Mouse (Mus musculus) cerebellum, adult 9-10 months (tissue): ENCODE measurements around the gene Cadm1.

Experiments used
- DNase-seq: peaks from one replicate; pipeline ENCODE4 v3.0.0; 2022

Gene Cadm1

DNA sequence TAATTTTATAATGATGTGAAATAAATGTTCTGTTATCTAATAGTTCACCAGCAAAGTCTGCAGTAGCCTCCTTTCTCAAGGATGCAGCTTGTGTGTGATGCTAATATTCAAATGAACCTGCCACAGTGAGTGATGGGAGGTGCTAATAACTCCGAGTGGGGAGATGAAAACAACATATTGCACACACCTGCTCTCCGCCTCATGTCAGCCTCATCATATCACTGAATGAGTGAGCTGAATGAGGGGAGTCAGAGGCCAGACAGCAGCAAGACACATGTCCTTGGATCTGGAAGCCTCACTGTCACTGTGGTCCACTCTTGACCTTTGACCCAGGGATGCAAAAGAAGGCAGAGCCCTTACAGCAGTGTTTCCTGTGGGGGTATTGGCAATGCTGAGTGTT lies 156.9 kb downstream of the Cadm1 start:
- no peak for DNase-seq

DNA sequence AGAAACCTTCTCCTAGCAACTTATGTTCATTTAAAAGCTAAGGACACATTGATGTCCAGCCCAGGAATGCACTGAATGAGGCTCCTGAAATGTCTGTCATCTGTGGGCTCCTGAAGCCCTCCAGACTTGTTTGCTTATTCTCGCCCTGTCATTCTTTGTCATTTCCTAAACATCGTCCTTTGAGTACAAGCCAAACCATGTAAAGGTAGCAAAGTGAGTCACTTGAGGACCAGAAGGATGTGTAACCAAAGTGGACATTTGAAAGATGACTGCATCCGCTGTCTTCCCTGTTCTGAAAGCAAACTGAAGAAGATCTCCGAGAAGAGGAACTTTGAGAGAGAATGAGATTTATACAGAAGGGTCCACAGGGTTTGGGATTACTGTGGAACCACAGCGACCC lies 157.6 kb downstream of the Cadm1 start:
- DNase-seq = no peak

DNA sequence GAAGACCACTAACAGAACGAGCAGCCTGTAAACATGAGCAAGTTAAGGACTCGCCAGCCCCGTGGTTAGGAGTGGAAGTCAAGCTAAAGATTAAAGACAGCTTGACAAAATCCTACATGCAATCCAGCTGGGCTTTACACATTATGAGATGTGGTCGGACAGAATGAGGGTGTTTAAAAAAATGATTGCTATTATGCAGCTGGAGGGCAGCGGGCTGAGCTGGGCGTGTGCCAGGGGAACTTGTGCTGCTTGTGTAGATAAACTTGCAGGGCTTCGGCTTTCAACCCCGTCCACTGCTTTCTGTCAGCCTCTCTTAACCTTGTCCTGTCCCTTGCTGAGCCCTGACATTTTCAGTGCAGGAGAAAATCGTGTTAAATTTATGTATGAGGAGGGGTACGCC lies 158.3 kb downstream of the Cadm1 start:
- DNase-seq = no peak

DNA sequence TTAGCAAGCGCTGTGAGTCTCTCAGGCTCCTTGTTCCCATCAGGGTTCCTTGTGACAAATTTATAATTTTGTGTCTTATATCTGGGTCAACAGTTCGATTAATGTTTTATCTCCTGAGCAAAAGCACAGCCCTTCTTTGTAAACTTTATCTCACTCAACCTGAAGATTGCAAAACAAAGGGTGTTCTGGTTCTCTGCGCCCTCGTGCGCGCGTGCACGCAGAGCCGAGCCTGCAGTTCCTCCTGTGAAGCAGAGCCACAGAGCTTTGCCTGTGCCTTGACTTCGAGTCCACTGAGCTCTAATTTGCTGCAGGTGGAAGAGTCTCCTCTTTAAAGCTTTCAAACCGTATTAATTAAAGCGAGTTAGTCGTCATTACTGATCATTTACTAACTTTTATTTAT lies 162.9 kb downstream of the Cadm1 start:
- no peak for DNase-seq

DNA sequence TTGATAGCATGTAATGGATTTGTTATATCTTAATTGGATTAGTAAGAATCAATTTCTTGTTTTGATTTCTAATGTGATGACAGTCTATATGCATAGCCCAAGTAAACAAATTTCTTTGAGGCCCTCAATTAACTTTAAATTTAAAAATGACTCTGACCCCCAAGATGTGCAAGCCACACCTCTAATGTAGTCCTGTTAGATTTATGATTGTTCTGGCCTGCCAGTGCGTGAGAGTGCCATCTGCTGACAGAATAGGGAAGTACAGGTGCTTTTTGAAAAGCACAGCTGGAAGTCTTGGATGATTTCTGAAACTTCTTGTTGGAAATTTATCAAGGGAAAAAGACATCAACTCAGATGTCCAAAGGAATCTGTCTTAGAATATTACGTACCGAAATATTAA lies 169.1 kb downstream of the Cadm1 start:
- DNase-seq = peak; percentile 81

DNA sequence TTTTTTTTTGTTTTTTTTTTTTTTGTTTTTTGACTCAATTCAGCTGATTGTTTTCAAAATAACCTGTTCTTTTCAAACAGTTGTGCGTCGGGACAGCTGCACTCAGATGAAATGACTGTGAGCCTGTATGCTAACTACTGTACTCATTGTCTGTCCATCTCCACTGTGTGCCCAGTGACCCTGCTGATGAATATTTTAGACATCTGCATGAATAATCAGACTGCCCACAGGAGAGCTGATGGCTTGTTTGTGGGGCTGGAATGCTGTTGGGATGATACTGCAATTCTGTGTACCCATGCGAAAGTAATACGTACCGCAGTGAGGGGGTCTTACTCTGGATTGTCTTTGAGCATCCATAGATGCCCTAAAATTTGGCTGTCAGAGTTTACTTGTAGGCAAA lies 170.0 kb downstream of the Cadm1 start:
- DNase-seq = no peak

DNA sequence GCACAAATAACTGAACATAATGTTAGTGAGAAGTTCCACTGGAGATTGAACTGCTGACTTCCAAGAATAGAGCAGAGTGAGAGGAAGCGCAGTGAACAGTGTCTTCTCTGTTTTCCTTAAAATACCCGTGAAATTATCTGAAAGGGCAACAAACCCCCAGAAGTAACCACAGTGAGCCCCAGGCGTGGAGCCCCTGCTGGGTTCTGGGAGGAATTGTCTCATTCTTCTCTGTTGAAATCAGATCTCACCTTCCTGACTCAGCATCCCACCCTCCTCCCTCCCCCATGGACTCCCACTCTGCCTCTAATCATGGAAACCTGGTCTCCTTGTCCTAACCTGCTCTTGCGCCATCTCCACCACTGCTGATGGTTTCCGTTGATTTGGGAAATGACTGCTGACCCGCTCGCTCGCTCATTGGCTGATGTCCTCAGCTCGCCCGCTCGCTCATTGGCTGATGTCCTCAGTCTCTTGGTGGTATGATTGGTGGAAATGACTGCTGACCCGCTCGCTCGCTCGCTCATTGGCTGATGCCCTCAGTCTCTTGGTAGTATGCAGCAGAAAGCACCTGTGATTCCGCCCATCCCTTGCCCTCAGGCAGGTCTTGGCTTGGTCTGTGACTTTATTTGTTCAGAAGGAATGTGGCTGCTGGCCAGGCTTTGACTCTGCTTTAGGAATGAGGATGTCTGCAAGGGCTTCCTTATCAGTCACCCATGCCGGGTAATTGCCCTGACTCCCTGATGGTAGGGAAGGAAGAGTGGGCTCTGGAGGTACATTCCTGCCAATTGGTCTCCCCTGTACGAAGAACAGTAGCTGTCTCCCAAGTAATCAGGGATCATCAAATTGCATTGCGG lies 173.3 kb downstream of the Cadm1 start:
- no peak for DNase-seq

DNA sequence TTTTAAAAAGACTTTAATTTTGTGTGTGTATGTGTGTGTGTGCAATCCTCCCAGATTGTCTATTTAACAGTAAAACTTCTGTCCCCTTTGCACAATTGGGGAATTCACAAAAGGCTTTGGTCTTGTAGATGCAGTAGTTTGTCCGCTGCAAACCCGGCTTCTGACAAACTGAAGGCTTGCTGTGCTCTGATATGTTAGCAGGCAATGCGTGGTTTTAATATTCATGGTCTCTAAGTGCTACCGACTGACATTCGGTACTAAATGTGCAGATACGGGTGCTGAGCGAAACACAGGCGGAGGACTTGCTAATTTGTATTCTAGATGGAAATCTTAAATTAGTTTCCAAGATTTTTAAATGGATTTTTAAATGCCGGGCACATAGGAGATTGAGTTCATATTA lies 176.4 kb downstream of the Cadm1 start:
- DNase-seq = no peak

DNA sequence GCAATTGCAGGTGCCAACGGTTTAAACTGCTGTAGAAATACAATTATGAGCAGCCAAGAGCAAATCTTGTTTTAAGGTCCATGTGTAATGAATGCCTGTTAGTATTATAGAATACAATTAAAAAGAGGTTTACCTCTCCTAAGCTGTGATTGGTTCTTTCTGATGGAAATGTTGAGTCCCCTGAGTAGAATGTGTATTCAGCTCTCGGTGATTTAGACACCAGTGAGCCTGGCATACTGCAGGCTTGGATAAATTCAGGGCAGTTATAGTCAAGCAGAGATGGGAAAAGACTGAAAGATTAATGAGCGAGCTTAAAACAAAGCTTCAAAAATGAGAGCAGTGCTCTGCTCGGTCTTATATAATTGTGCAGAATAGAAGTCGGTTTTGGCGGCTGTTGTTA lies 177.4 kb downstream of the Cadm1 start:
- DNase-seq = no peak

DNA sequence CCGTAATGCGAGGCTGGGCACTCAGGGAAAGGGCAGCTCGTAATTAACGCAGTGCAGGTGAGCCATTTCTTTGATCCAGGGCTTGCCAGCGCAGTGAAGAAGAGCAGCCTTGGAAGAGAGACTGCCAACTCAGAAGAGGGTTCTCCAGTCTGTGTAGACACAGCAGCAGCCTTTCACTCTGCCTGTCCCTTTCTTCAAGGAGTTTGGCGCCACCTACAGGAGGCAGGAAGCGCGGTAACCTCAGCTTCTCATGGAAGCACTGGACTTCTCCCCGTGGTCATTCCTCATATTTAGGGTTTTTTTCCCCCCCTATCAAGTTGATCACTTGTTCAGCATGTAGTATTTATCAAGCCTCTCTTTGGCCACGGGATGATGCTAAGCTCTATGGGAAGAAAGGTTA lies 178.3 kb downstream of the Cadm1 start:
- peak; percentile 83 for DNase-seq

DNA sequence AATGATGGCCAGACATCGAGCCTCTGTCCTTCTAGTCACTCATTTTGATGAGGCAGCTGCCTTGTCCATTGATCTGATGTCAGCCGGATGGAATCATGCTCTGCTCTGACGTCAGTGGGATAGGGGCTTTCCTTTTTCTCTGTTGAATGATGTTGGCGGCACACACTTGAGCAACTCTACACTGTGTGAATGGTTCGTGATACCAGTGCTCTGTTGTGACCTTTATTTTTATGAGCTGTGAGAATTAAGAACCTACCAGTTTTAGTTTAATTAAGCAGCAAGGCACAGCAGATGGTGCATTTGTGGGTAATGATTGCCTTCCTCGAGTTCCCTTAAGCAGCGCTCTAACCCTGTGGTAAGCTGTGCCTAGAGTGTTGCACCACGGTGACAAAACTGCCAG lies 181.0 kb downstream of the Cadm1 start:
- no peak for DNase-seq

DNA sequence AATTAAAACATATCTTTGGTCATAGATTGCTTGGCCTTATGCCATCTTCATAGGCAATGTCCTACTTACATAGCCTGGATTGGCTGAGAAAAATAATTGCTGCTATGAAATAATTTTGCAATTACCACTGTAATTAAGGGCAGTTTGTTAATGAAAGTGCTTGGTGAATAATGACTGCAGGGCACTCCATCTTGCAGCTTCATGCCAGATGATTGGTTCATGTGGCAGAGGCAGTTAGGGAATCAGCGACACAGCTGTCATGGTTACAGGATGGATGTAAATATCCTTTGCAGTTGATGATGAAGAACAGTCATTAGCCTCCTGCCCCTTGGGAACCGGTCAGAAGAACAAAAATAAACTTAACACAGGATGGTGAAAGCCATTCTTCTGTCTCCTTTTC lies 184.6 kb downstream of the Cadm1 start:
- no peak for DNase-seq

DNA sequence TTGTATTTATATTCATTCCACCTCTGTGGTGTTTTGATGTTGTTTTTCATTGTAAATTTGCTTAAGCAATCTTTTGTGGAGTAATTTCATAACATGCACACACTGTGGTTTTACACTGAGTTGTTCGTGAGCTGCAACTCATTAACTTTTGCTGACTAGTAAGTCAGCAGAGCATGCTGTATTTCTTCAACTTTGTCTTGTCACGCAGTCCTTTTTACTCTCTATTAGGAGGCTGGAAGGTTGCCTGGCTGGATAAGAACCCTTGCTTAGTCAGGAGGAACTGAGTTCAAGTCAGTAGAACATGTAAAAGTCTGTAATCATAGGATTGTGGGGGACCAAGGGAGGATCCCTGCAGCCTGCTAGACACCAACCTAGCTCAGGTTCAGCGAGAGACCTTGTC lies 185.4 kb downstream of the Cadm1 start:
- no peak for DNase-seq

DNA sequence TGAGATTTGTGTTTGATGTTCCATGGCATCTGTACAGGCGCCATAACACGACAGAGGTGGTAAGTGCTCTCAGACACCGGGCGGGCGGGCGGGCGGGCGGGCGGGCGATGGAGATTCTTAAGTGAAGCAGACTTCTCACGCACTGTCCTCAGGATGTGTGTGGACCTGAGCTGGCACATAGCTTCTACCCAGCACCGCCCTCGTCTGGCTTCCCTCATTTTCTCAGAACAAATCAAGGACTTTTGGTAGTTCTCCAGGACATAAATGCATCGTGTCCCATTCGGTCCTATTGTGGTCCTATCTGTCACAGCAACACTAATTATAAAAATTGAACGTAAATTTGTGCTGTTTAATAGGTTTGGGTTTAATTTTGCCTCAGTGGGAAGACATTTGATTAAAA lies 186.9 kb downstream of the Cadm1 start:
- no peak for DNase-seq

DNA sequence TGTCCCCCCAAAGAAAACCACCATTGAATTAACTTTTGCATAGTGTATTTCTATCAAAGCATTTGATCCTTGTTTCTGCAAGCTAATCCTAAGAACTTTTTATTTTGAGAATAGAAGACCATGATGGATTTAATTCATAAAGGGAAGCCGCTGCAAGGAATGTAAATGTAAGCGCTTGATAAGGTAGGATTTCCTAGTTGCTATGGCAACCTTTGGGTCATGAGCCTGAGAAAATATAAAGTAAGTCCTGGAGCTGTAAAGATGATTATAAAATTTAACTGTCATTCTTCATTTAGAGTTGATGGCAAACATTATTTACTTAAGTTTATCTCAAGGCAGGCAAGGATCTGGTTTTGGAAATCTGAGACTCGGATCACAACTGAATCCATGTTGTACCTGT lies 197.6 kb downstream of the Cadm1 start:
- no peak for DNase-seq

DNA sequence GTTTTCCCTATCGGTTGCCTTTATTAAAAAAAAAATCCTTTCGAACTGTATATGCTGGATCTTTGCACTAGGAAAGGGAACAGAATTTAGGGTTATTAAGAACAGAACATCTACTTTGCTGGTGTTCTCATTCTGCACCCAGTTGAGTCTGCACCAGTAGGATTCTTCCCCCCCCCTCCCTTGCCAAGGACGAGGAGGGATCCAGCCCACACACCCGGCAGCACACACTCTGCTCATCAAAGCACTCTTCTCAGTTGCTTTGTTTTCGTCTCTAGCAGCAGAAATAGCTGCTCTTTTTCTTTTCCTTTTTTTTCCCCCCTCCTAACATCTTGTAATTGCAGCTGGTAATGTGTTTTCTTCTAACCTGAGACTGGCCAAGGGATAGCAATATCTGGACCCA lies 198.9 kb downstream of the Cadm1 start:
- no peak for DNase-seq

DNA sequence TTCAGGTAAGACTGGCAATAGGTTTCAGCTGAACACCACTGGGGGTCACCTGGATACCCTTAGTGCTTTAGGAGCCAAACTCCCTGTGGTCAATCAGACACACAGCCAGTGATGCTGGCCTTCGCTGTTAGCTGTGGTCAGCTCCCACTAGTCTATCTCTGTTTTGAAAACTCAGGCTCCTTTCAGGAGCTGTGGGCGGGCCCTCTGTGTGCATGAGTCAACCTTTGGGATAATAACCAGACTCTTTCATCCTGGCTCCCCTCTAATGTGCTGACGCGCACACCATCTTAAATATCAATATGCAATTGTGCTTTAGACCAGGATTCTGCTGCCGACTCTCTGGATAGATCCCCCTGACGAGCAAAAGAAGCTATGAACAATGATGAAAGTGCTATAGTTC lies 200.3 kb downstream of the Cadm1 start:
- DNase-seq = no peak

DNA sequence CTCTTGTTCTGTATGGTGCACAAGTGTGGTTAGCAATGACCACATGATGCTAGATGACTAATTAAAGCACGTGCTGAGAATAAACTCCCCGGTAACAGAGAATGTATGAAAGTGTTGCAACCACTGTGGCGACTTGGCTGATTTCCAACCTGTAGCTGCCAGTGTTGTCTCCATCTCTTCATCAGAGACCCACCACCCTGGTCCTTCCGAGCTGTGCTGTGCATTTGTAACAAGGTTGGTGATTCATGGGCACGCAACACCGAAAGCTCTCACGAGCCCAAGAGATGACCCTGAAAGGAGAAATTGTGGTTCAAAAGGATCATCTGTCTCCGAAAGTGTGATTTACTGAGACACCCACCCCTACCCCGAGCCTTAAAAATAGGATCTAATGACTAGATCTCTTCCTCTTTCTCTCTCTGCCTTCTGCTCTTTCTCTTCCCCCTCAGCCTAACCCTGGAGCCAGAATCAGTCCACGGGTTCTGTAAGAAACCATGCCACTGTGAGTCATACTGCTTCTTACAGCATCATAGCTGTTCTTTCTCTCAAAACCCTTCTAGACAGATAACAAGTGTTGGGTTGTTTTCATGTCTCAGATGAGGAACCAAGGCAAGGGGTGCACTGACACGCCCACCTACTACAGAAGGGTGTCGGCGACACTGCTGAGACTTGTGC lies 203.9 kb downstream of the Cadm1 start:
- no peak for DNase-seq

DNA sequence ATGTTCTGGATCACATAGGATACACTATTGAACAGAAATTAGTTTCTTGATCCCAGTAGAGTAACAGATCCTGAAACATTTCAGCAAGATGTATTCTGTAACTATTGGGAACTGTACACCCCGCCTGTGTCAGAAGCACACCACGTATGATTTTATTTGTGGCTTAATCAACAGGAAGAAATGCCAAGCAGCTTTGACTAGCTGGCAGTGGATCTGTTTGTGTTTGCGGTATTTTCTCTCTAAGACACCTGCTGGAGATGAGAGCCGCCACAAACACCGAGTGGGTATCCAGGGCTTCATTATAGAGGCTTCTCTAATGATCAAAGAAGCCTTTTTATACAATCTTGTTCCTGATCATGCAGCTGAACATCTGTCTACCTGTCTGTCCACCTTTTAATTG lies 204.9 kb downstream of the Cadm1 start:
- DNase-seq = no peak

DNA sequence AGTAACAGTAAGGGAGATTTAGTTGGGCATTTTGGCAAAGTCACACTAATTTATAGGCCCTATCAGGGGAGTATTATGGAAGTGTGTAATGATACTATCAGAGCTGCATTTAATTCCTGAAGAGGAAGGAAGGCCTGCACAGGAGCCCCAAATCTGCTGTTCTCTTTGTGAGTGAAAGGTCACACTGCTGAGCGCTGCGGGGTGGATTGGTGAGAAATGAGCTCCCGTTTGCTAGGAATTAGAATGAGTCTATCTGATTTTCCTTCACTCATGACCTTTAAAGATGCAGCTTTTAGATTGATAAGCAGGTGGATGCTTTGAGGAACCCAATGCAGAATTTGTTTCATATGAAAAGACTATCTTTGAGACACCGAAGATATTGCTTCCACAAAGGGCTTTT lies 208.8 kb downstream of the Cadm1 start:
- DNase-seq = no peak

DNA sequence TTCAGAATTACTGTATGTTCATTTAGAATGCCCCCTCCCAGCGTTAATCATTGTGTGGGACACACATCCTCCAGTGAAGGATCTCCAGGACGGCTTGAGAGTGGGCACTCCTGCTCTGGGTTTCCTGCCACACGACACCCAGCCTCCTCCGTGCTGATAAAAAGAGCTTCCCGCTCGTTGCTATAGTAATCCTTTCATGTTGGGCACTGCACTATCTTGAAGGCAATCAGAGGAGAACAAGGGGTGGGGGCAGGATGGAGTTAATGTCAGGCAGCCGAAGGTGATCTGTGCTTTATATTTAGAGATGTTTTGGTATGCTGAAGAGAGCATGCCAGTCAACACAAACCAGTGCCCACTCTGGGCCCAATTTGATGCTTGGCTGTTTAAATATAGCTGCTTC lies 209.3 kb downstream of the Cadm1 start:
- DNase-seq = no peak

DNA sequence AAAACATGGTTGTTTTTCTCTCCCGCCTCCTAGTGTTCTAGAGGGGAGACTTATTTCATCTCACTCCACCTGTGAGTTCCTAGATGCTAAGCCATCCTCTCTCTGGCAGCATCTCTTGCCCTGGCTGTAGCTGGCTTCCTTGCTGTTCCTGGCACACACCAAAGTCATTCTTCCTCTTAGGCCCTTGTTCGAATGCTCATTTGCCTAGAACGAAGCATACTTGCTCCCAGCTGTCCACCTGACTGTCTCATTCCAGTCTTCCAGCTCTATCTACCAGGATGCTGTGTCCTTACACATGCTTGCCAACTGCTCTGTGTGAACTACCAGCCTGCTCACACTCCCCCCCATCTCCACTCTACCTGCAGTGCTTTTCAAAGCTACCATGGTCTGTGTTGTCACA lies 211.8 kb downstream of the Cadm1 start:
- DNase-seq = peak; percentile 86

DNA sequence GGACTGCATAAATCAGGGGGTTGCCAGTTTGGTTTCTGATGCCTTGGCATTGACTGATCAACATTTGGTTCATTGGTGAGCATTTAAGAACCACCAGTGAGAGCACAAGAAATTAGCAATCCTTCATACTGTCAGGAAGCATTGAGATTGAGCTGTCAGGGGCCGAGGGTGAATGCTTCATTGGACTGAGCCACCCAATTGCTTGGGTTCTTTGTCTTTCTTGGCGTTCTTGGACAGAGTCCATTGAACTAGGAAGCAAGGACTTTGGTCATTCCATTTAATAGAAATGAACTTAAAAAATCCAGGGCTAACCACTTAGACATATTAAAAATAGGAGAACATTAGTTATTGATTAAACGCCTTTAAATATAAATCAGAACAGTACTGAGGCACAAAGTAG lies 214.9 kb downstream of the Cadm1 start:
- DNase-seq = no peak

DNA sequence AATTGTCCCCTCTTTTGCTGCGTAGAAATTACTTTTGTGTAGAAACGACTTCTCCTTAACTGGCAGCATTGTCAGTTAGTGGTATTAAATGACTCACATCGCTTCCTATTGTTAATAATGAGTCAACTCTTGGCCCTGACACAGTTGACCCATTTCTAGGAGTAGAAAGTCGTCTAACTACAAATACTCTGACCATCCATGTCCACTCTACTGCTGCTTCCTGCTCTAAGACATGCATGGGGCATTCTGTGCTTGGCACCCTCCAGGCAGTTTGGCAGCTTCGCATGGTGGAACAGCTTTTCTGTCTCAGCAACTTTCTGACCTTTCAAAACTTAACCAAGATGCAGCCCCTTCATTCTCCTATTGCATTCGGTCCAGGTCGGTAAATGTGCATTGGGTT lies 215.7 kb downstream of the Cadm1 start:
- peak; percentile 30 for DNase-seq

DNA sequence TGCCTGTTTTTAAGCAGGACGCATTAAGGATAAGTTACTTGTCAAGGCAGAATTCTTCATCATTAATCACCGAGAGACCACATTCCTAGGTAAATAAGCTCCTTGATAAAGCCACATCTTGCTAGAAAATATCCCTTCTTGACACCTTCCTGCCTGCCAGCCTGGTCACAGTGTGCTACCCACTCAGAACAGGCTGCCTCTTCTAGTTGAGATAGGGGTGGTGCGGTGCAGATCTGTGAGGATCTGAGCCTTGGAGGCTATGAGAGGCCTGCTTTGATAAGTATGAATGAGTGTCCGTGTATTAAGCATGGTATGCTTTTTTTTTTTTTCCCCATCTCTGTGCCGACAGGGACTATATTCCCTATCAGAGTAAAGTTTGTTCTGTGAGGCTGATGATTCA lies 219.2 kb downstream of the Cadm1 start:
- DNase-seq = no peak
